Mouse (Mus musculus) mature B cell (primary cell): Measurements from ENCODE around the gene Loxl3.

ENCODE experiments used
- in situ Hi-C: fragments of 300-500 bp; cut with MboI; formaldehyde crosslinking; loops from 2 replicates; pipeline ENCODE4 v1.14.3; 2019

Loxl3 gene

GRCm38 (mm10) chr6:83015749-83016148 is 18.2 kb upstream of the Loxl3 start:
- in situ Hi-C loops: no loop called here

GRCm38 (mm10) chr6:83017190-83017589 is 16.8 kb upstream of the Loxl3 start:
- in situ Hi-C loops: no loop called here

DNA sequence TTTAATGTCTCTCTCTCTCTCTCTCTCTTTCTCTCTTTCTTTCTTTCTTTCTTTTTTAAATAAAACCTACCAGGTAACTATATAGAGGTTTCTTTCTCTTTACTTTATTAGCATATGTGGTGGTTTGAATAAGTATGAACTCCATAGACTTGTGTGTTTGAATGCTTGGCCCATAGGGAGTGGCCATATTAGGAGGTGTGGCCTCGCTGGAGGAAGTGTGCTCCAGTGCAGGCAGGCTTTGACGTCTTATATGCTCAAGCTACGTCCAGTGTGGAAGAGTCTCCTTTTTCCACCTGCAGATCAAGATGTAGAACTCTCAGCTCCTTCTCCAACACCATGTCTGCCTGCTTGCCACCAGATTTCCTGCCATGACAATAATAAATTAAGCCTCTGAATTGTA is 14.9 kb upstream of the Loxl3 start:
- in situ Hi-C loops: no loop called here

- in situ Hi-C loops: no loop called here
Measured at GRCm38 (mm10) chr6:83020121-83020520, 13.9 kb upstream of the Loxl3 start.

- in situ Hi-C loops: no loop called here
Measured at GRCm38 (mm10) chr6:83020836-83021593, 13.0 kb upstream of the Loxl3 start.

DNA sequence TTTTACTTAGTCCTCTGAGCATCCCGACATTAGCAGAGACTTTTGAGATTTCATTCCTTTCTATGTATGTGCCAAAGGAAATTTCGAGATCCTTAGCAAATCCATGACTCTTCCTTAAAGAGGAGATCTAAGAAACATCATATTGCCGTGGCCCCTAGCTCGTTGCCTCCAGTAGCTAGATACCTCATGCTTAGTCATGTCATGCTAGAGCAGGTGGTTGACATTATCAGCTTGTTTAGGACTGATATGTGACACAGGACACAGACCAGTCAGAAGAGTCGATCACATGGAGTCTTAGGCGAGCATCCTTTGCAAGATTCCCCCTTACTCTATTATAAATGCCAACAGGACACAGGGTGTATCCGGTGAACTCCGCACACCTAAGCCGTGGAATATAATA is 11.0 kb upstream of the Loxl3 start:
- in situ Hi-C loops: no loop called here

- in situ Hi-C loops: no loop called here
Measured at GRCm38 (mm10) chr6:83023786-83024185, 10.2 kb upstream of the Loxl3 start.

- in situ Hi-C loops: no loop called here
Measured at GRCm38 (mm10) chr6:83024421-83024820, 9.6 kb upstream of the Loxl3 start.

GRCm38 (mm10) chr6:83025221-83025620 is 8.8 kb upstream of the Loxl3 start:
- in situ Hi-C loops: no loop called here

DNA sequence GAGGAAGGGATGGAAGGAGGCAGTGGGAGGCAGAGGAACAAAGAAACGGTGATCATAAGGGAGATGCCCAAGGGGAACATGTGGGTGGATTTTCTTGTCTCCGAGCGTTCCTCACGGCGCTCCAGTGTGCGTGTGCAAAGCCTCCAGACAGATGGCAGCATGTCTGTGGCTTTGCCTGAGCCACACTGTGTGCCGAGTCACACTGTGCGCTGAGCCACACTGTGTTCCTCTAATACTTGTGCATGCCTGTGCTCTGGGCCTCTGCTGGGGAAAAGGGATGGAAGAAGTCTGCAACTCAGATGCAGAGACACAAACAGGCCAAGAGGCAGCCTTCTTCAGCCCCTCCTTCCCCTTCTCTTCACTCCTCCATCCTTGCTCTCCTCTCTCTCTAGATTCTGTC is 6.7 kb upstream of the Loxl3 start:
- in situ Hi-C loops: no loop called here

DNA sequence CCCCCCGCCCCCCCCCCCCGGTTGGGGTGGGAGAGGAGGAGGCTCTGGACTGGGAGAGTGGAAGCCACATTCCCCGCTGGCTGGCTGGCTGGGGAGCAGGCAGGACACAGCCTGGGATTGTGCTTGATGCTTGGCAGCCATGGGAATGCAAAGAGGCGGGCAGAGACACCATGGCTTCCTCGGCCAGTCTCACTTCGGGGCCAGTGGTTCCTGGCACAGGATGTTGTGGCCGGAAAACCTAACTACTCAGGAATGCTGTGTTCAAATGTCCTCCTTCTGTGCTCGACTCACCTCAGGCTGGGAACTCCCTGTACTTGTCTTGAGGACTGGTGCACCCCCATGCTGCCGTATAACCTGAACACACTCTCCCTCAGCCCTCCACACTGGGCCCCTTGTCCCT is 6.3 kb upstream of the Loxl3 start:
- in situ Hi-C loops: no loop called here

DNA sequence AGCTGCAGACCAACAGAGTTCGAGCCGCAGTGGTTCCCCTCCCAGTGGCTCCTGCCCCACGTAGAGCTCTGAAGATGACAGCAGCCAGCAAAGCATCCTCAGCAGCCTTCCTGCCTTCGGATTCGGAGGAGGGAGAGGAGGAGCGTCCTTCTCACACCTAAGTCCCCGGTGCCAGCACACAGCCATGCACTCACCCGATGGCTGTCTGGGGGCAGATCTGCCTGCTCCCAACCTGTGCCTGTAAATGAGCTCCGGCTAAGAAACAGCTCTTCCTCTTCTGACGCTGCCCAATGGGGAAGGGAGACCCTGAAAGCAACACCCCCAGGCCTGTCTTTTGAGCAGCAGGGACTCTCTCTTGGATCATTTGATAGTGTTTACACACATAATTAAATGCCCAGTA is 4.2 kb upstream of the Loxl3 start:
- in situ Hi-C loops: no loop called here

- in situ Hi-C loops: no loop called here
Measured at GRCm38 (mm10) chr6:83031111-83031510, 2.9 kb upstream of the Loxl3 start.

- in situ Hi-C loops: no loop called here
Measured at GRCm38 (mm10) chr6:83031921-83032590, 1.9 kb upstream of the Loxl3 start.

DNA sequence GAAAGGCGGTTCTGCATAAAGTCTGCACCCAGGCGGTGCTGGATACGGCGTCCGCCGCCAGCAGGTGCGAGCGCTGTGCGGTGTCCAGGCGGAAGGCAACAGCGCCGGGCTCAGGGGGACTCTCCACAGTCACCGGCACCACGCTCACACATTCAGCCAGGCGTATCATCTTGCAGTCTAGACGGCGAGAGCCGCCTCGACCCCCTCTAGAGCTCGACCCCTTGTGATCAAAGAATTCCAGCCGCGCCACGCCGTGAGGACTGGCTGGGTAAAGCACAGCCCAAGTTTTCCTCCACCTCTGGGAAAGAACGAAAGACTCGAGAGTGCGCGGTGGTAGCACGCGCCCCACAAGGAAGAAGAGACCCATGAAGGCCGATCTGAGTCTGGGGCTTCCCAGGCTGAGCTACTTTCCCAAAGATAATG is 1.2 kb upstream of the Loxl3 start:
- in situ Hi-C loops: no loop called here

DNA sequence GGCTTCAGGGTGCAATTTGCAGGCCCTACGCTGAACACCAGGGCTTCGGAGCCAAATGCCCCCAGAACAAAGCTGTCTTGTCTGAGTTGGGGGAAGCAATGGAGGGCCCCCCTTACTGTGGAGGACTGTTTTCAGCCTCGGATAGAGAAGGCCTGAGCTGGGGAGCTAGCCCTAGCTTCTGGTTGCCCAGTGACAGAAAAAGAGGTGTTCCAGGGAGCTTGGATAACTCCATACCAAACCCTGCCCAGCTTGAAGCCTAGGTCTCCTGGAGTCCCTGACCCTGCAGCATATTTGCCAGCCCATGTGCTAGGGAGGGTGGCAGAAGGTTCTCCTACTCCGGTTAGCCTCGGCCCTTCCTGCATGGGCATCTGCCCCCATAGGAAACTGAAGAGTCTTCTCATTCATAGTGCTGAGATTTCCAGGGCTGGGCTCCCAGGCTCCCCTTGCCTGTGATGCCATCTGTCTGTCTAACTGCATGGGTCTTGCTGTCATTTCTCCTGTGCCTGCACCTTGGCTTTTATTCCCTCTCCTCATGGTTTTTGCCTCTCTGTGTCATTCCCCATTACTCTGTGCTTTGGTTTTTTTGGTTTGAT is 586 bp downstream of the Loxl3 start:
- in situ Hi-C loops: no loop called here

- in situ Hi-C loops: no loop called here
Measured at GRCm38 (mm10) chr6:83037188-83037587, 3.2 kb downstream of the Loxl3 start.

DNA sequence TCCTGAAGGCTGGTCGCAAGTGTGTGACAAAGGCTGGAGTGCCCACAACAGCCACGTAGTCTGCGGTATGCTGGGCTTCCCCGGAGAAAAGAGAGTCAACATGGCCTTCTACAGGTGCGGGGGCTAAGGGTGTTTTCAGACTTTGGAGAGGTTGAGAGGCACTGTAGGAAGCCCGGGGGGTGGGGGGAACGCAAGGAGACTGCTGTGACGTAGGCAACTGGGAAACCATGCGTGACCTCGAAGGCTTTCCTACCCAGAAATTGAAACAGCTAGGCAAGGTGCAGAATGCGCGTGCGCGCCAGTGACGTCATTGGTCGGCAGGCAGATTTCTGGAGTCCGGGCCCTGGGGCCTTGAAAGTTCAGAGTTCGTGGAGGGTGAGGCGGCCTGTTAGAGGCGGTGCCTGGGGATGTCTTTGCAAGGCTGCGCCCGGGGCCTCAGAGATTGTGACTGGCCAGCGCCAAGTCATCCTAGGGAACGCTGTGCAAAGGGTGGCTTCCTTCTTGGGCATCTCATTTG is 4.6 kb downstream of the Loxl3 start:
- in situ Hi-C loops: no loop called here

DNA sequence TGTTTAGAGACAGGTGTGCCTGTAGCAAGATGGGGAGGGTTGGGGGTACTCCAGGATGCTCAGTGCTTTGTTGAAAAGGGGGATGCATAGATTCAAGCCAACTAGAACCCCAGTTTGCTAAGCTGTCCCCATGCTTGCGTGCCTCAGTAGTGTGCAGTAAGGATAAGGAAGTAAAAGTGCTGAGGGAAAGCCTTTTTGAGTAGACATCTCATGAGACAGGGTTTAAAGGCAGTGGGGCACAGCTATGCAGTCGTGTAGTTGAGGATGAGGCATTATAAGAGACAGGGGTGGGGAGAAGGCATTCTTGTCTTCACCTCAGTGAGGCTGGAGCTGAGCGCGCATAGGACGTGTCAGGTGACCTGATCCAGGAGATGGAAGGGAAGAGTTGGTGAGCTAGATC is 6.6 kb downstream of the Loxl3 start:
- in situ Hi-C loops: no loop called here

- in situ Hi-C loops: no loop called here
Measured at GRCm38 (mm10) chr6:83043561-83043960, 9.6 kb downstream of the Loxl3 start.

DNA sequence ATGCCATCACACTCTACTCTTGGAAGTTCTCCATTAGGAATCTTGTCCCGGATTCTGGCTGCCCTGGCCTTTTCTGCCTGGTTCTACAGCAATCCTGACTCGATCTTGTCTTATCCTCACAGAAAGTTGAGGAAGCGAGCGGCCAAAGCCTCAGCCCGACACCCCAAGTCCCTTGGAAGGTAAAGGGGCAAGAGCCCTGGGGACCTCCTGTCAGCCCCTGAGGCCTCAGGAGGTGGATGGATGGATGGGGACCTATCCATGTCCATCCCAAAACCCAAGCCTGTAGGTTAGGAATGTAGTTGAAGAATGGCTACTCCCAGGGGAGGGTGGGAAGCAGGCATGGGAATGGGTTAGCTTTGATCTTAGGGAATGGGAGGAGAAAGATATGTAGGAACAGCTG is 10.0 kb downstream of the Loxl3 start:
- in situ Hi-C loops: no loop called here

- in situ Hi-C loops: no loop called here
Measured at GRCm38 (mm10) chr6:83044742-83045141, 10.8 kb downstream of the Loxl3 start.

- in situ Hi-C loops: no loop called here
Measured at GRCm38 (mm10) chr6:83049367-83049766, 15.4 kb downstream of the Loxl3 start.
